Mouse (Mus musculus): ENCODE data around the gene Rcan2. TPM values are rescaled to one million over a fixed set of nuclear protein-coding genes. Genes with fewer than 3 reads are reported as not detected.

The Rcan2 gene
- polyA plus RNA-seq, 1 experiment = 3.1 TPM

DNA sequence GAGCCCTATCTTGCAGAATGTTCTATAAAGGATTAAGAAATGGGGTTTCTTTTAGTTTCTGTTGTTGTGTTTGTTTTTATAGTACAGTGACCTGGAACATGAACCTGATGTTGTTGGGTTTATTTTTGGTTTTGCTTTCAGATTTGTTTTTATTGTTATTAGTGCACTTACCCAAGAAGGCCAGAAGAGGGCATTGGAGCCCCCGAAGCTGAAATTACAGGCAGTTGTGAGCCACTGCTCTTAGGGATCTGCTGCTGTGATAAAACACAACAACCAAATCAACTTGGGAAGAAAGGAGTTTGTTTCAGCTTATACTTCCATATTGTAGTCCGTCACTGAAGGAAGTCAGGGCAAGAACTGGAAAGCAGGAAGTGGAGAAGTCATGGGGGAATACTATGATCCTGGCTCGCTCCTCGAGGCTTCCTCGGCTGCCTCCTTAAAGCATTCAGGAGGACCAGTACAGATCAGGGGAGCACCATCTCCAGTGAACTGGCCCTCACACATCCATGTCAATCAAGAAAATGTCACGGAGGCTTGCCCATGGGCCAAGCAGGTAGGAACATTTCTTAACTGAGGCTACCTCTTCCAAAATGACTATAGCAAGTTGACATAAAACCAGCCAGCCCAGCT lies 275.0 kb downstream of the Rcan2 start:
- no peak overlapping the region for H3K4me3 ChIP-seq (ENCODE audit: low read depth, low read length)
- no peaks in the 10 kb centered on the region for H3K36me3 ChIP-seq (ENCODE audit: control insufficient read depth, insufficient read depth, low read length, poor library complexity, severe bottlenecking)
- H3K4me1 ChIP-seq (ENCODE audit: control insufficient read depth, insufficient read depth, low read length) = no peaks in the 10 kb centered on the region
- H3K9me3 ChIP-seq (replicated peaks; ENCODE audit: control insufficient read depth, insufficient read depth, low read length, poor library complexity, severe bottlenecking) = no peaks in the 10 kb centered on the region; the same call in 1 of the 2 replicates
- no peak for TF ChIP-seq EP300 (IDR thresholded peaks at IDR 0.05; ENCODE audit: insufficient read depth, low read depth, low read length)
- TF ChIP-seq POLR2A (IDR thresholded peaks at IDR 0.05; ENCODE audit: insufficient read depth, low read length) = no peak
- TF ChIP-seq CTCF (IDR thresholded peaks at IDR 0.05; ENCODE audit: low read depth, low read length) = peak; percentile 33
- no peak overlapping the region for H3K9ac ChIP-seq (ENCODE audit: low read depth, poor library complexity, severe bottlenecking)
- H3K27ac ChIP-seq (ENCODE audit: insufficient read depth, low read length) = no peak overlapping the region
- no peaks in the 10 kb centered on the region for H3K27me3 ChIP-seq (ENCODE audit: control insufficient read depth, insufficient read depth, low read length, poor library complexity, severe bottlenecking)

DNA sequence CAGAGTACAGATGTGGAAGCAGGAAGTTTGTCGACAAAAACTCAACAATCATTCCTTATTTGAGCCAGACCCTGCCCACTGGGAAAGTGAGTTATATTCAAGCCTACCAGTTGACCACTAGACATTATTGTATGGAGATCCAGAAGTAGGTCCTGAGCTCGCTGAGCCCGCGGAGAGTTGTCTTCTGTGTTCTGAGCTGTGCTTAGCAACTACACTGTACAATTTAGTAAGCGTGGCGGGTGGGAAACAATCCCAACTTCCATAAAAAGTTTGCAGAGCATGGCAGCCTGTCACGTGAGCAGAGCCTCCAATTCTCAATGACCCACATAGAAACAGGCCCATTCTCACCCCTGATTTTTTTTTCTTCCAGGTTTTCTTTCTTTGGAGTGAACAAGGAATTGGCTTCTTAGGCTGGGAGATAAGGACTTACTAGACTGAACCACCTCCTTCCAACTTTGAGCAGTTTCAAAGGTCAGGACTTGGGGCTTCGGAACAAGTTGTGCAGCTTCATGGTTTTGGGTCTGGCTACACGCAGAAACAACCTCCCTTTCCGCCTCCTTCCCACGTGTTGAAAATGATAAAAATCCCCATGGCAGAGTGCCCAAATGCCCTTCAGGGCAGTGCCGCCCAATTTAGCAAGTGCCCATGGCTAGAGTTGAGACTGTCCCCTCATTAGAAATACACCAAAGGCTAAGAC lies 276.1 kb downstream of the Rcan2 start:
- Histone ChIP-seq H3K4me1 (ENCODE audit: control insufficient read depth, insufficient read depth, low read length) (no peaks in the 10 kb centered on the region), H3K27me3 (ENCODE audit: control insufficient read depth, insufficient read depth, low read length, poor library complexity, severe bottlenecking) (no peaks in the 10 kb centered on the region), H3K9ac (ENCODE audit: low read depth, poor library complexity, severe bottlenecking) (no peak overlapping the region), H3K4me3 (ENCODE audit: low read depth, low read length) (no peak overlapping the region), H3K27ac (ENCODE audit: insufficient read depth, low read length) (no peak overlapping the region), H3K36me3 (ENCODE audit: control insufficient read depth, insufficient read depth, low read length, poor library complexity, severe bottlenecking) (no peaks in the 10 kb centered on the region), H3K9me3 (replicated peaks; ENCODE audit: control insufficient read depth, insufficient read depth, low read length, poor library complexity, severe bottlenecking) (no peaks in the 10 kb centered on the region)
- TF ChIP-seq EP300 (IDR thresholded peaks at IDR 0.05; ENCODE audit: insufficient read depth, low read depth, low read length) (no peak), POLR2A (IDR thresholded peaks at IDR 0.05; ENCODE audit: insufficient read depth, low read length) (no peak), CTCF (IDR thresholded peaks at IDR 0.05; ENCODE audit: low read depth, low read length) (no peak)

DNA sequence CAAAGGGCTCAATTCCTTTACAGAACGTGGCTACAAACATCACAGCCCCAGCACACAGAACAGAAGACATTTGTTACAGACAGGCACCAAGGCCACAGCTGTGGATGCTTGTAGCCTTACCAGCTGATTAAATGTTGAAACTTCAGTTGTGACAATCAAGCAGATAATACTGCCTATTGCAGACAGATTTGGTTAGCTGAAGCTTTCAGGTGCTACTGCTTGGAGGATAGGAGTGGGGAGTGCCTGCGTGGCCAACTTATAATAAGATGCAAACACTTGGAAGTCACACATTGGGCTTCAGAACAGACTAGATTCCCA lies 276.7 kb downstream of the Rcan2 start:
- H3K9ac ChIP-seq (ENCODE audit: low read depth, poor library complexity, severe bottlenecking) = no peak overlapping the region
- H3K36me3 ChIP-seq (ENCODE audit: control insufficient read depth, insufficient read depth, low read length, poor library complexity, severe bottlenecking) = no peaks in the 10 kb centered on the region

DNA sequence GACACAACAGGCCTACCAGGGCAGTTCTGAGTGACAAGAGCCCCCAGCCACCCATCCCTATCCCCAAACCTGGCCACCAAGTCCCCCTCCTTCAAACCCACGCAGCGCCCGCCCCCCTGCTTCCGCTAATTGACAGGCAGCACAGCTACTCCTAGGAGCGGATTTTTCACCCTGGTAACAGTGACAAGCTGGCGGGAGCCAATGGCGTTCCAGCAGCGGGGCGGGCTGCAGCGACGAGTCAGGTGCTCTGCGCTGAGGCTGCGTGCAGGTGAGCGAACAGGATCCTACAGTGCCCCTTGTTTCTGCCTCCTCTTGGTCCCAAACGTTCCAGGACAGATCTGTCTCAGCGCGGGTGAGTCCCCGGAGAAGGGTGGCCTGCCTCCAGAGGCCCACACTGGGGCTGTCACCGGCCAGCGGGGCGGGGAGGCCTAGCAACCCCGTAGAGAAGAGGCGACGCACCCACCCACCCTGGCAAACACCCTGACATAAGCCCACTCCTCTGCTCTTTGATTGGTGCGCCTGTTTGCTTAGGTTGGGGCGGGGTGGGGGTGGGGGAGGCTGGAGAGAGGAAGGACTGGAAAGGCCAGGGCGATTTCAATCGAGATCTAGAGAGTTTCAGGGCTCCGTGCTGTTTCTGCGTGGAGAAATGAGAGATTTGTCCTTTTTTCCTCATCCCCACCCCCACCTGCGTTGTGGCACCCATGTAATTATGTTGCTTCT lies 277.6 kb downstream of the Rcan2 start, which contains the start of gene Enpp5:
Enpp5 (plus strand) TSS at position 183 of the 720 bp plus-strand sequence.
- Histone ChIP-seq H3K4me3 (ENCODE audit: low read depth, low read length) (peak within 1 kb of the TSS; percentile 85), H3K9ac (ENCODE audit: low read depth, poor library complexity, severe bottlenecking) (peak within 1 kb of the TSS; percentile 11; the same call in 1 of the 2 replicates), H3K36me3 (ENCODE audit: control insufficient read depth, insufficient read depth, low read length, poor library complexity, severe bottlenecking) (no peaks in the 10 kb centered on the region), H3K27ac (ENCODE audit: insufficient read depth, low read length) (no peak within 1 kb of the TSS), H3K9me3 (replicated peaks; ENCODE audit: control insufficient read depth, insufficient read depth, low read length, poor library complexity, severe bottlenecking) (no peaks in the 10 kb centered on the region), H3K4me1 (ENCODE audit: control insufficient read depth, insufficient read depth, low read length) (no peaks in the 10 kb centered on the region), H3K27me3 (ENCODE audit: control insufficient read depth, insufficient read depth, low read length, poor library complexity, severe bottlenecking) (no peaks in the 10 kb centered on the region)
- TF ChIP-seq POLR2A (IDR thresholded peaks at IDR 0.05; ENCODE audit: insufficient read depth, low read length) = no peak
- no peak for TF ChIP-seq CTCF (IDR thresholded peaks at IDR 0.05; ENCODE audit: low read depth, low read length)
- TF ChIP-seq EP300 (IDR thresholded peaks at IDR 0.05; ENCODE audit: insufficient read depth, low read depth, low read length) = no peak

More for the DNA sequence above, 276.7 kb downstream of the Rcan2 start:
- TF ChIP-seq CTCF (IDR thresholded peaks at IDR 0.05; ENCODE audit: low read depth, low read length) (no peak), POLR2A (IDR thresholded peaks at IDR 0.05; ENCODE audit: insufficient read depth, low read length) (no peak), EP300 (IDR thresholded peaks at IDR 0.05; ENCODE audit: insufficient read depth, low read depth, low read length) (no peak)
- Histone ChIP-seq H3K9me3 (replicated peaks; ENCODE audit: control insufficient read depth, insufficient read depth, low read length, poor library complexity, severe bottlenecking) (no peaks in the 10 kb centered on the region), H3K27me3 (ENCODE audit: control insufficient read depth, insufficient read depth, low read length, poor library complexity, severe bottlenecking) (no peaks in the 10 kb centered on the region), H3K4me1 (ENCODE audit: control insufficient read depth, insufficient read depth, low read length) (no peaks in the 10 kb centered on the region), H3K4me3 (ENCODE audit: low read depth, low read length) (no peak overlapping the region), H3K27ac (ENCODE audit: insufficient read depth, low read length) (no peak overlapping the region)

DNA sequence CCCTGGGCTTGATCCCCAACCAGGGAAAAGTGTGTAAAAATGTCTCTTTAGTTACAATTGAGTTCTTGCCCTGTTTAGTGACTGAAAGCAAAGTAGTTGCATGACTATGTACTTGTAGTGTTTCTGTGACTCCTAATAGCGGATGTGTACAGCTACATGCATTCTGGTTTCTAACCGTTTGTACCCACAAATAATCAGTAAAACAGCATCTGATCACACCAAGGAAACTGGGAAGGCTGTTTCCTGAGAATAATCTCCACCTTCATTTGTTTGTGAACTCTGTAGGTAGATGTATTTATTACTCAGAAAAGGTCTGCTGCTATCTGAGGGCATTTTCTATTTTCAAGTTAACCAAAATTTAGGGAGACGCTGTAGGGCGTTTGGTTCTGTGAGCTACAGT lies 282.0 kb downstream of the Rcan2 start:
- Histone ChIP-seq H3K9me3 (replicated peaks; ENCODE audit: control insufficient read depth, insufficient read depth, low read length, poor library complexity, severe bottlenecking) (no peaks in the 10 kb centered on the region), H3K27ac (ENCODE audit: insufficient read depth, low read length) (no peak overlapping the region), H3K9ac (ENCODE audit: low read depth, poor library complexity, severe bottlenecking) (no peak overlapping the region), H3K27me3 (ENCODE audit: control insufficient read depth, insufficient read depth, low read length, poor library complexity, severe bottlenecking) (no peaks in the 10 kb centered on the region), H3K36me3 (ENCODE audit: control insufficient read depth, insufficient read depth, low read length, poor library complexity, severe bottlenecking) (no peaks in the 10 kb centered on the region), H3K4me1 (ENCODE audit: control insufficient read depth, insufficient read depth, low read length) (no peaks in the 10 kb centered on the region), H3K4me3 (ENCODE audit: low read depth, low read length) (no peak overlapping the region)
- TF ChIP-seq POLR2A (IDR thresholded peaks at IDR 0.05; ENCODE audit: insufficient read depth, low read length) = no peak
- no peak for TF ChIP-seq EP300 (IDR thresholded peaks at IDR 0.05; ENCODE audit: insufficient read depth, low read depth, low read length)
- no peak for TF ChIP-seq CTCF (IDR thresholded peaks at IDR 0.05; ENCODE audit: low read depth, low read length)
